Mouse (Mus musculus) lung, postnatal 14 days (tissue): Measurements from ENCODE around the gene Xirp1.
A peak's percentile ranks its signal among the peaks of the same experiment; 100 is the strongest.

ENCODE experiments used
- DNase-seq: peaks from one replicate; pipeline ENCODE4 v3.0.0; 2021

Gene Xirp1

DNA sequence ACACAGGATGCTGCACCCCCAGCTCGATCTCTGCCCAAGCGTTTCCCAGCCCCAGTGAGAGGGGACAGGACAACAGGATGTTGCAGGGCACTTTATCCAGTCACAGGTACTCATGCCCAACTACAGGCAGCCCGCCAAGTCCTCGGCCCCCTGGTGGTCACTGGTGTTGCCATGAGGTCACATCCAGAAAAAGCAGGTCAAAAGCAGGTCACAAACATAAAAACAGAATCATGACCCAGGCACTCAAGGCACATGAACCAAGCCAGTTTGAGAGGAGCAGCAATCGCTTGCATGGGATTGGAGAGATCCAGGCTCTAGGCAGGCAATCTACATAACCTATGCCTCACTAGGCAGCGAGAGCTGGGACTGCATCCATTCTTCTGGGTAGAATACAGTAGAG lies 53.2 kb downstream of the Xirp1 start:
- DNase-seq: peak; percentile 78

GRCm38 (mm10) chr9:119969811-119970210 lies 53.6 kb downstream of the Xirp1 start:
- DNase-seq: no peak

- DNase-seq: no peak
Measured at GRCm38 (mm10) chr9:119966221-119966910, 57.0 kb downstream of the Xirp1 start.

- DNase-seq: no peak
Measured at GRCm38 (mm10) chr9:119965186-119965585, 58.2 kb downstream of the Xirp1 start.

DNA sequence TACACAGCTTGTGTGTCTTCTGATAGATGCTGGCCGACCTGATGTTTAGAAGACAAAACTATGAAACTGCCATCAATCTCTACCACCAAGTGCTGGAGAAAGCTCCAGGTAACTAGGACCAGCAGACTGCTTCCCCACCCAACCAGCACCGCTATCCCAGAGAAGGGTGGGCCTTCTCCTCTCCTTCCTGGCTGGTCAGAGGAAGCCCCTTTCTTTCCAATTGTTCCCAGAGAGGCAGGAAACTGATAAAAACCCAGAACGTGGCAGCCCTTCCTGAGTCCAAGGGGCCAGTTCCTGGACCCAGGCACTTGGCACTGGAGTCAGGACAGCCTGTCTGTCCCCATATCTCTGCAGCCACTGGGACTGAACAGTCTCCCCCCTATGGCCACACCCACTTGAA lies 59.2 kb downstream of the Xirp1 start:
- peak; percentile 60 for DNase-seq
